Mouse (Mus musculus) neural tube, embryonic 11.5 days (tissue): ENCODE results near the gene Eps15l1. TPM values are rescaled to one million over a fixed set of nuclear protein-coding genes. Genes with fewer than 3 reads are reported as not detected.

ENCODE experiments used
- ATAC-seq: fragments of 200-750 bp; cut with Nextera tagmentation; 2 replicates; pipeline ENCODE4 v1.8.0; 2017; ENCODE audit warnings: moderate number of reproducible peaks, mild to moderate bottlenecking, moderate TSS enrichment, moderate library complexity; ENCODE audit not compliant: insufficient read depth, low FRiP score, low TSS enrichment
- DNase-seq: peaks from one replicate; pipeline ENCODE4 v3.0.0-alpha.2; 2015; ENCODE audit warnings: low spot score
- H3K27ac ChIP-seq: fragments of 300-500 bp; sonication (generic); 2 replicates; pipeline ENCODE4 v1.5.1; 2014; ENCODE audit warnings: low read depth, mild to moderate bottlenecking, low read length
- H3K27me3 ChIP-seq: fragments of 300-500 bp; sonication (generic); 2 replicates; pipeline ENCODE4 v1.6.1; 2014; ENCODE audit warnings: mild to moderate bottlenecking, low read length, mixed read lengths; ENCODE audit not compliant: control insufficient read depth, insufficient read depth
- H3K36me3 ChIP-seq: fragments of 300-500 bp; sonication (generic); 2 replicates; pipeline ENCODE4 v1.6.1; 2014; ENCODE audit warnings: mild to moderate bottlenecking, low read length, moderate library complexity, mixed read lengths; ENCODE audit not compliant: control insufficient read depth, insufficient read depth
- H3K4me1 ChIP-seq: fragments of 300-500 bp; sonication (generic); 2 replicates; pipeline ENCODE4 v1.6.1; 2014; ENCODE audit warnings: low read length, mixed read lengths; ENCODE audit not compliant: control insufficient read depth, insufficient read depth
- H3K4me2 ChIP-seq: fragments of 300-500 bp; sonication (generic); 2 replicates; pipeline ENCODE4 v1.6.1; 2014; ENCODE audit warnings: low read depth, mild to moderate bottlenecking, moderate library complexity
- H3K4me3 ChIP-seq: fragments of 300-500 bp; sonication (generic); 2 replicates; pipeline ENCODE4 v1.5.1; 2014; ENCODE audit warnings: low read depth, low read length
- H3K9ac ChIP-seq: fragments of 300-500 bp; sonication (generic); 2 replicates; pipeline ENCODE4 v1.6.1; 2014; ENCODE audit warnings: mild to moderate bottlenecking, low read length
- H3K9me3 ChIP-seq: fragments of 300-500 bp; sonication (generic); 2 replicates; pipeline ENCODE4 v1.6.1; 2016; ENCODE audit warnings: low read length; ENCODE audit not compliant: control insufficient read depth
- WGBS: fragments of 180-500 bp; shearing (Covaris S2); extraction: QIAGEN DNeasy Blood & Tissue Kit; methylation state at CpG from one replicate; pipeline ENCODE4 v1.1.7; 2014; 5-methylcytosine and 5-hydroxymethylcytosine counted together
- polyA plus RNA-seq: library from polyadenylated mRNA; unstranded; fragments of >200 nt; fragmentation: Nextera tagmentation; extraction: Ambion mirVana; gene quantifications from 2 replicates; pipeline ENCODE4 v1.2.1, GENCODE M21; 2014

Gene Eps15l1
- polyA plus RNA-seq, 1 experiment from 2014 or later, result 81.0 TPM

- ATAC-seq (no peak), DNase-seq (no peak)
- Histone ChIP-seq H3K27ac (no peak overlapping the region), H3K9me3 (0 out of 2 replicates have a peak, but pooled peaks cover 2% of the 10 kb centered on the region), H3K4me2 (no peak overlapping the region), H3K9ac (no peak overlapping the region), H3K36me3 (peaks cover 10% of the 10 kb centered on the region), H3K27me3 (no peaks in the 10 kb centered on the region), H3K4me1 (no peaks in the 10 kb centered on the region), H3K4me3 (no peak overlapping the region)
- WGBS, result 87% methylated on average over 4 of the region's 4 CpGs
Observed at GRCm38 (mm10) chr8:72455317-72455716, 34.1 kb upstream of the Eps15l1 start.

GRCm38 (mm10) chr8:72453904-72454303 lies 32.6 kb upstream of the Eps15l1 start:
- Histone ChIP-seq H3K4me1 (no peaks in the 10 kb centered on the region), H3K4me2 (no peak overlapping the region), H3K36me3 (peaks cover 6% of the 10 kb centered on the region), H3K4me3 (no peak overlapping the region), H3K9ac (no peak overlapping the region), H3K27me3 (no peaks in the 10 kb centered on the region), H3K9me3 (0 out of 2 replicates have a peak, but pooled peaks cover 2% of the 10 kb centered on the region), H3K27ac (no peak overlapping the region)
- 99% methylated on average over 2 of the region's 2 CpGs for WGBS
- DNase-seq (no peak), ATAC-seq (no peak)

GRCm38 (mm10) chr8:72451516-72451915 lies 30.3 kb upstream of the Eps15l1 start:
- H3K27ac ChIP-seq, result no peak overlapping the region
- no peak overlapping the region for H3K9ac ChIP-seq
- 0 out of 2 replicates have a peak, but pooled peaks cover 2% of the 10 kb centered on the region for H3K9me3 ChIP-seq
- WGBS, result 87% methylated on average over 8 of the region's 8 CpGs
- DNase-seq, result no peak
- H3K4me1 ChIP-seq, result no peaks in the 10 kb centered on the region
- peaks cover 8% of the 10 kb centered on the region for H3K36me3 ChIP-seq
- H3K4me3 ChIP-seq, result no peak overlapping the region
- no peak for ATAC-seq
- no peaks in the 10 kb centered on the region for H3K27me3 ChIP-seq
- no peak overlapping the region for H3K4me2 ChIP-seq

- no peak for ATAC-seq
- Histone ChIP-seq H3K36me3 (peaks cover 6% of the 10 kb centered on the region), H3K27me3 (no peaks in the 10 kb centered on the region), H3K9me3 (no peaks in the 10 kb centered on the region), H3K4me3 (no peak overlapping the region), H3K4me2 (no peak overlapping the region), H3K27ac (no peak overlapping the region), H3K9ac (no peak overlapping the region), H3K4me1 (no peaks in the 10 kb centered on the region)
- WGBS, result 93% methylated on average over 6 of the region's 6 CpGs
- DNase-seq, result no peak
Observed at GRCm38 (mm10) chr8:72445071-72445470, 23.8 kb upstream of the Eps15l1 start.

GRCm38 (mm10) chr8:72443994-72444350 lies 22.7 kb upstream of the Eps15l1 start:
- no peak overlapping the region for H3K27ac ChIP-seq
- no peak for DNase-seq

GRCm38 (mm10) chr8:72443338-72443993 lies 22.2 kb upstream of the Eps15l1 start, which contains the start of the genes Calr3 and 1700030K09Rik:
Gene Calr3 (minus strand): TSS chr8:72443870.
Gene 1700030K09Rik (plus strand): TSS chr8:72443880.
- Histone ChIP-seq H3K27me3 (no peaks in the 10 kb centered on the region), H3K4me2 (peak within 1 kb of the TSS; percentile 63), H3K9ac (peak within 1 kb of the TSS; percentile 71), H3K9me3 (no peaks in the 10 kb centered on the region), H3K36me3 (peaks cover 2% of the 10 kb centered on the region; the same call in 1 of the 2 replicates), H3K4me3 (peak within 1 kb of the TSS; percentile 38), H3K4me1 (no peaks in the 10 kb centered on the region), H3K27ac (no peak within 1 kb of the TSS)
- 7% methylated on average over 34 of the region's 34 CpGs for WGBS
- ATAC-seq, result peak; percentile 99
- peak; percentile 97 for DNase-seq

More at GRCm38 (mm10) chr8:72443994-72444350, 22.7 kb upstream of the Eps15l1 start:
- Histone ChIP-seq H3K36me3 (peaks cover 2% of the 10 kb centered on the region; the same call in 1 of the 2 replicates), H3K4me2 (peak overlapping the region; percentile 55), H3K27me3 (no peaks in the 10 kb centered on the region), H3K9ac (peak overlapping the region; percentile 71), H3K9me3 (no peaks in the 10 kb centered on the region), H3K4me1 (no peaks in the 10 kb centered on the region), H3K4me3 (peak overlapping the region; percentile 38)
- WGBS, result 48% methylated on average over 6 of the region's 6 CpGs
- ATAC-seq, result peak; percentile 66

DNA sequence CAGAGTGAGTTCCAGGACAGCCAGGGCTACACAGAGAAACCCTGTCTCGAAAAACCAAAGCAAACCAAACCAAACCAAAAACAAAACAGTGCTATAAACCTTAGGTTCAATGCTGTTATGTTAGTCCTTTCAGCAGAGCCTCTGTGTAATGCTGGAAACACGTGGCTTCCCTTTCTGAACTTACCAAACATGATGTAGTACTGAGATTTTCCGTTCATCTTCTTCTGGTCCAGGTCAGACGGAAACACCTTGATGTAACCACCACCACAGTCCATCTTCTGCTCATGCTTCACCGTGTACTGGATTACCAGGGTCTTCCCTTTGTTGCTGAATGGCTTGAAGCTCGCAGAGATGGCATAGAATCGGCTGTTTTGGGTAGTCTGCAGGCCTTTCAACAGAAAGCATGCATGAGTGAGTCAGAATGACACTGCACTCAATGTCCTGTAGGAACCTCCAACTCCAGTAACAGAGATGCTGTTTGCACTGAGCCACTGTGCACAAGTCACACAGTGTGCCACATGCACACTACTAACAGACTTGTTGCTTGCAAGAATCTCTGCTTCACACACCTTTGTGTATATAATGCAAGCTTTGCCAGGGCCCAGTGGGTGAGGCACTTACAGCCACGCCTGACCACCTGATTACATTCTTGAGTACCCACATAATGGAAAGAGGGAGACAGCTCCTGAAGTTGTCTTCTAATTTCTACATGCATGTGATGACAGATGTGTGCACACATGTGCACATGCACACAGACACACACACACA lies 17.2 kb upstream of the Eps15l1 start:
- WGBS, result 80% methylated on average over 8 of the region's 8 CpGs
- no peaks in the 10 kb centered on the region for H3K27me3 ChIP-seq
- H3K4me2 ChIP-seq, result no peak overlapping the region
- H3K9ac ChIP-seq, result no peak overlapping the region
- H3K4me3 ChIP-seq, result no peak overlapping the region
- DNase-seq (no peak), ATAC-seq (no peak)
- H3K27ac ChIP-seq, result no peak overlapping the region
- no peaks in the 10 kb centered on the region for H3K4me1 ChIP-seq
- no peaks in the 10 kb centered on the region for H3K9me3 ChIP-seq
- H3K36me3 ChIP-seq, result no peaks in the 10 kb centered on the region

DNA sequence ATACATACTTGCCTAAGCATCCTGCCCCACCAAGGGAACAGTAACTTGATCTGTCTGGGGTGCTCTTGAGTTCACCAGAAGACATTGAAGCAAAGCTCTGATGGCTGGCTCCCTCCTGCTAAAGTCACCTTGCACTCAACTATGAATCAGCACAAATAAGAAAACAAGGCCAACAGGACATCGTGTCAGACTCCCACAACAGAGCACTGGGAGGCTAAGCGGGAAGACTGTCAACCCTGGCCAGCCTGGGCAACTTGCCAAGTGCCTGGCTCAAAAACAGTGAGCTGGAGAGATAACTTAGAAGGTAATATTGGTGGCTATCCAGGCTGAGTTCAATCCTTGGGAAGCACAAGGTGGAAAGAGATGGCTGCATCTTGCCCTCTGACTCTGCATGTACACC lies 13.7 kb upstream of the Eps15l1 start:
- ATAC-seq (no peak), DNase-seq (no peak)
- Histone ChIP-seq H3K4me2 (no peak overlapping the region), H3K27me3 (no peaks in the 10 kb centered on the region), H3K27ac (no peak overlapping the region), H3K4me1 (no peaks in the 10 kb centered on the region), H3K4me3 (no peak overlapping the region), H3K36me3 (no peaks in the 10 kb centered on the region), H3K9me3 (no peaks in the 10 kb centered on the region), H3K9ac (no peak overlapping the region)
- WGBS, result 60% methylated on average over 2 of the region's 2 CpGs
